Mouse (Mus musculus) liver, adult 2 months (tissue): Measurements from ENCODE around the gene P2rx3.

Source experiments
- CTCF ChIP-seq: fragments of 200-500 bp; IDR thresholded peaks from 2 replicates; pipeline ENCODE4 v1.5.1; 2011; ENCODE audit warnings: low read depth, low read length, control low read depth
- POLR2A ChIP-seq: fragments of 200-500 bp; IDR thresholded peaks from 2 replicates; pipeline ENCODE4 v1.6.1; 2011; ENCODE audit warnings: low read length, control low read depth; ENCODE audit not compliant: insufficient read depth; ENCODE audit errors: extremely low read depth

DNA sequence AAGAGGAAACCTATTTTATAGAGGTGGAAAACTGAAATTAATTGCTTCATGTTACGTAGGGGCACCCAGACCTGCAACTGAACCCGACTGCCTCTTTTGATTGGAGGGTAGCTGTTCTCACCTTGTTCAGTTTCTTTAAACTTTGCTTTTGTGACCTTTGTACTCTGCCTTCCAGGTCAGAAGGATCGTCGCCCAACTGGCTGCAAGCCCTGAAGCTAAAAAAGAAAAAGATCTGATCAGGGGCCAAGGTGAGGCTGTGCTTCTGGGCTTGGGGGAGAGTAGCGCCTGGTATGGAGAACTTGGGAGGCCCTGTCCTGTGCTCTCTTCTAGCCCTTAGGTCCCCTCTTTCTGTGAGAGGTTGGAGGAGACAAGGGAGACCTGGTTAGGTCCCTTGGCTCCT is 34.7 kb upstream of the P2rx3 start:
- no peak for TF ChIP-seq POLR2A
- TF ChIP-seq CTCF = no peak
